Mouse (Mus musculus) frontal cortex, postnatal 25 days (tissue): ENCODE data around the gene Pnpla7.
"Not testable (repeated sequence)": the region's sequence is repeated elsewhere in the genome, so short reads cannot be mapped to it uniquely, and the experiment has no call there.

Experiments
- DNase-seq, 2 experiments: peaks; one replicate each; pipeline ENCODE4 v3.0.0; 2022; ENCODE audit warnings: low spot score in 2 of 2

Pnpla7 gene

GRCm38 (mm10) chr2:24975704-24976297, at the start of gene Pnpla7:
Pnpla7 (plus strand) TSS chr2:24976033.
- peak; percentile 19 to 55 for DNase-seq

GRCm38 (mm10) chr2:24926345-24926964, 49.4 kb upstream of the Pnpla7 start:
- DNase-seq = no peak

- DNase-seq = no peak
Measured at GRCm38 (mm10) chr2:24926965-24927358, 48.9 kb upstream of the Pnpla7 start.

- no peak for DNase-seq
Measured at GRCm38 (mm10) chr2:24927810-24928479, 47.9 kb upstream of the Pnpla7 start.

DNA sequence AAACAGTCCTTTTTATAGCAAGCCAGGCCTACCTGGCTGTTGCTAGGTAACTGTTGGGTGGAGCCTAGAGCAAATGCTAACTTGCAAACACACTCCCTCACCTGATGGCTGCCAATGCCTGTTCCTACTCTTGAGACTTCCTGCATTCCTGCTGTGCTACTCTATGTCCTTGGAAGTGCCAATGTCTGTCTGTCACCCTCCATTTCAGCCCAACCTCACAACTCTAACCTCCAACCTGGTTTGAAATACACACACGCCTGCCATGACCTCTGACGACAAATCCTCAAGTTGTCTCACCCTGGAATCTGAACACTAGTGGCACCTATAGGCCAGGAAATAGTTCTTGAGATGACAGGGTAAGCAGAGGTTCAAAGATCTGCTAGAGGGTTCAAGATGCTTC, 46.7 kb upstream of the Pnpla7 start:
- DNase-seq = no peak

DNA sequence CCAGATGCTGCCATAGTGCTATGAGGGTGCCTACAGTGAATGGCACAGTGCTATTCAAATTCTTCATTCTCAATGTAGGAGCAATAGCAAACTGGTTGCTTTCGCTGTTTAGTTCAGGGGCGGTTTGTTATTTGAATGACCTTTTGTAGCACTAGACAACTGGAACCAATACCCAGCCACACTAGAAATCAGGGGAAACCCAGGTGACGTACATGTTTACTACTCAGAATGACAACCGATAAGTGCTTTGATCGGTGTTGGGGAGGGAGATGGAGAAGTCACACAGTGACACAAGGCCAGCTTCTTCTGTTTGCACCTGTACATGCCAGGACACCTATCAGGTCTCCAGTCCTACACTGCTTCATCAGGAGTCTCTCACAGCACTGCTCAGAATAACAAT, 46.2 kb upstream of the Pnpla7 start:
- no peak for DNase-seq

- DNase-seq = no peak
Measured at GRCm38 (mm10) chr2:24934441-24934963, 41.3 kb upstream of the Pnpla7 start.

- peak; percentile 50 to 65 for DNase-seq
Measured at GRCm38 (mm10) chr2:24935057-24935796, 40.6 kb upstream of the Pnpla7 start, which contains the start of gene Arrdc1. Arrdc1 (minus strand) TSS chr2:24935252.

GRCm38 (mm10) chr2:24942092-24942491, 33.7 kb upstream of the Pnpla7 start:
- no peak for DNase-seq

- DNase-seq = not testable (repeated sequence)
Measured at GRCm38 (mm10) chr2:24944304-24944703, 31.5 kb upstream of the Pnpla7 start.

DNA sequence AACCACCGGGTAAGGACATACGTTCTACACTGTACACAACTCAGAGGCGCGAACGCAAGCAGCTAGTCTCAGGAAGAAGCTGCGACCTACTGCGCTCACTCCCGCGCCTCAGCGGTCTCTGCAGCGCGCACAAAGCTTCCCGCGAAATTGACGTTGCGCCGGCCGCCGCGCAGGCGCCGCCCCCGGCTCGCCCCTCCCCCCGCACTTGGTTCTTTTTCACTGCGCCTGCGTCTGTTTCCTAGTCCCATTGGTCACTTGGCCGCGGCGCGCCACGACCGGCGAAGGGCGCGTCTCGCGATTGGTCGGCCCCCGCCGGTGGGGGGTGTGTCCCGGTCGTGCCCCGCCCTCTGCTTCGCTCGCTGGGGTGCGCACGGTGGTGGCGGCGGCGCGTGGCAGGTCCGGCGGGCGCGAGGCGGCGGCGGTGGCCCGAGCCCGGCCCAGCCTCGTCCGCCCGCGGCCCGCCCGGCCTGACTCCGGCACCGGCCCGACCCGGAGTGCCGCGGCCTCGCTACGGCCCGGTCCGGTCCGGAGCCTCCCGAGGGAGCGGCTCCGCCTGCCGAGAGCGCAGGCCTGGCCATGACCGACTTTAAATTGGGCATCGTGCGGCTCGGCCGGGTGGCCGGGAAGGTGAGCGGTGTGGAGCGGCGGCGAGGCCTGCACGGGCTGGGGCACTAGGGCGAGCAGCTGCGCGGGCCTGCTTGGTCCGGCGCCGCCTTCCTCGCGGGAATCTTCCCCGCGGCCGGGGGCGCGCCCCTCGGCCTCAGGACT, 26.2 kb upstream of the Pnpla7 start, which contains the start of gene Zmynd19:
Gene Zmynd19 (plus strand): TSS at position 372 of the 768 bp plus-strand sequence.
- peak; percentile 97 for DNase-seq

DNA sequence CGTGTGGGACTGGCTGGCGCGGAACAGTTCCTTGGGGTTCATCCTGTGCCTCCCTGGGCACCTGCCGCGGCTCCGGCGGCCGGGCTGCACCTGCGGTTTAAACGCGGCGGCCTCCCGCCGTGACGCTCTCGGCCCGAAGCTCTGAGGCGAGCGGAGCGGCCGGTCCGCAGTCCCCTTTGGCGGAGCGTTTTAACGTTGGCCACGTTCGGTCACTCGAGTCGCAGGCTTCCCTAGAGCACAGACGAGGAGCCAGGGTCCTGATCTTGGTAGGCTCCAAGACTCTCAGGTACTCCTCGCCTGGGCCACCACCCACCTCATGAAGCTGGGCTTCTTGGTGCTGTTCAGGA, 25.7 kb upstream of the Pnpla7 start:
- DNase-seq = no peak

- DNase-seq = no peak
Measured at GRCm38 (mm10) chr2:24952537-24953055, 23.2 kb upstream of the Pnpla7 start.

DNA sequence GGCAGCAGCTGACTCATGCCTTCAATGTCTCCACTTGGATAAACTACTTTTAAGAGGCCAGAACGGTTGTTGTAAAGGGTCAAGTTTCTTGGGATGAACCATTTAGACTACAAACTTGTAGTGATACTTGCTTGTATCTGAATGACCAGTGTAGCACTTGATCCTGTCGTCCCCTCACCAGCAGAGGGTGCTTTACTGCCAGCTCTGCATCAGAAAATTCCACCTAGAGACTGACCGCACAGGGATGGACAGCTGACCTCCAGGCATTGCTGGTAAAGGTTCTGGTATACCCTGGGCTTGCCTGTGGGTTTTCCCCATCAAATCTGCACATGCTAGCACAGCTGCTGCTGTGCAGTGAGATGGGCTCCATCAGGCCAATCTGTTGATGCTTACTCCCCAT, 14.9 kb upstream of the Pnpla7 start:
- DNase-seq = no peak

GRCm38 (mm10) chr2:24962304-24963000, 13.4 kb upstream of the Pnpla7 start, which contains the start of gene Dph7:
Dph7 (plus strand) TSS chr2:24962400.
- DNase-seq = peak; percentile 79 to 88

DNA sequence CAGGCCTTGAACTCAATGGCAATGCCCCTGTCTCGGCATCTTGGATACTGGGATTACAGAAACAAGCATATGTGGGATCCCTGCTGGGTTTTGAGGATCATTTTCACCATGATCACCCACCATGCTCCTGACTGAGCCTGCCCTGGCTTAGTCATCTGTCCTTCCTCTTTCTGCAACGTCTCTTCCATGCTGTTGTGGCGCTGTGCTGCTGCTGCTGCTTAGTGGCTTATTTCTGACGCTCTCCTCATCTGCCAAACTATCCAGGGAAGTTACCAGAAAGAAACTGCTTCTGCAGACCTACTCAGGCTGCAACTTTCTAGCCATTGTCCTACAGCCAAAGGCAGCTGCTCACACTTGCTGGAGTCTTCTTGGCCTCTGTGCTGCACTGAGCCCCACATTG, 5.4 kb upstream of the Pnpla7 start:
- DNase-seq = no peak

DNA sequence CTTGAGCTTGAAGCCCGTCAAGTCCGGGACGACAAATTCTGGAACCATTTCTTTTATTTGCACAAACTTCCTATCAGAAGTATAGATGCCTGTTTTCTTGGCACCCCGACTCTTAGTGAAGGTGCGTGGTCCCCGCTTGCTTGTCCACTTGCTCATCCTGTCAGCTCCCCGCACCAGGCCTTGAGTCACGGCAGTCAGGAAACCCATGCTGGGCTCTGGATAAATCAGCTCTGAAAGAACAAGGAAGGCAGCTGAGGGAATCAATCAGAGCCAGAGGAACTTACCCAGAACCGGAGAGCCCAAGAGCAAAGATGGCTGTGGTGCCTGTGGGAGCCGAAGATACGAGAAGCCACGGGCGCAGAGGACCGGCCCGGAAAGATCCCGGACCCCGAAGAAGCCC, 1.4 kb upstream of the Pnpla7 start:
- DNase-seq = peak in 1 of 2 experiments; percentile 15

- DNase-seq = peak; percentile 85 to 94
Measured at GRCm38 (mm10) chr2:24974906-24975703, 728 bp upstream of the Pnpla7 start, which contains the start of gene Mrpl41. Mrpl41 (minus strand) TSS chr2:24975098.

GRCm38 (mm10) chr2:24976960-24977359, 1.1 kb downstream of the Pnpla7 start:
- DNase-seq = no peak
